ENCODE assay signal across 10 mouse cellular contexts in the genomic region with DNA sequence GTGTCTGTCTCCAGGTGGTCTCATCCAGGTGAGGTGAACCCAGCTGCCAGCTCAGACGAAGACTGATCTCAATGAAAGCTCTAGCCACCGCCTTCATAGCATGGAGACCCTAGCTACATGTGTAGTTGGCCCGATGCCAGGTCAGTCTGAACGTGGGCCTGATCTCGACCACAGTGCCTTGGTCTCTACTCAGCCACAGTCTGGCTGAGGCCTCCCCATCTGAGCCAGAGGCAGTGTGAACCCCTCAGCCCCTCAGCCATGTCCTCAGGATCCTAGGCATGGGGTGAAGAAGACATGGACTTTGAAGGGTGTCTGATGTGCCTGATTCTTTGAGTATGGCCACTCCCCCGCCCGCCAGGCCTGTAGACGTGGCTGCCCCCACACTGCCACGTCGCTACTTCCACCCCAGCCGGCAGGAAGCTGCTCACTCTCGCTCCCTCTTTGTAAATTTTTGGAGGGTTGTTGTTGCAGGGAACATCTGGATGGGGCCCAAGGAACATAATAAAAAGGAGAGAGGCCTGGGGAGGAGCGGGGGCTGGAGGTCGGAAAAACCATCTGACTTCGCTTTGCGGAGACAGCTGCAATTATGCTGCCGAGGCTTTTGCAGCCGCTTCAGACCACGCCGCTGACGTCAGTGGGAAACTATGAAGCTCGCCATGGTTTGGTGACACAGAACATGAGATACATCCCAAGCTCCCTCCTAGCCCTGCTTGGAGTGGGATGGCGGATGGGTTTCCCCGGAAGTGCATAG.
DNase-seq lines count a peak whose midpoint lies in the region; ATAC-seq and TF ChIP-seq lines count a peak whose summit lies in the region.
"Had no signal": no experiment of that assay in that cellular context is flagged by ENCODE, and none has a peak within 500 bp of the region (broad histone marks: within the 10 kb centered on the region; RNA-seq: fewer than 3 reads in every experiment).

No protein-coding gene starts in this region.

- no peak overlapping the region for H3K9ac ChIP-seq in midbrain, postnatal 0 days (replicated peaks; ENCODE audit: low read length, poor library complexity, severe bottlenecking)
- H3K9ac ChIP-seq in kidney, postnatal 0 days (ENCODE audit: low read depth, low read length) = no peak overlapping the region
- H3K9ac ChIP-seq: liver, embryonic 14.5 days had no signal

- no peak overlapping the region for H3K4me3 ChIP-seq in midbrain, embryonic 10.5 days
- no peak overlapping the region for H3K4me3 ChIP-seq in midbrain, postnatal 0 days (ENCODE audit: low read depth, low read length)
- H3K4me3 ChIP-seq in kidney, postnatal 0 days (replicated peaks; ENCODE audit: low read depth, low read length) = no peak overlapping the region

- H3K9me3 ChIP-seq in midbrain, embryonic 10.5 days (replicated peaks) = no peaks in the 10 kb centered on the region
- H3K9me3 ChIP-seq in midbrain, postnatal 0 days (ENCODE audit: low read length) = no peaks in the 10 kb centered on the region
- no peaks in the 10 kb centered on the region for H3K9me3 ChIP-seq in kidney, postnatal 0 days (replicated peaks; ENCODE audit: low read length)

- no peak for ATAC-seq in midbrain, postnatal 0 days (ENCODE audit: low FRiP score)
- ATAC-seq in kidney, postnatal 0 days (replicated peaks; ENCODE audit: low FRiP score, low read depth) = peak; percentile 57
- ATAC-seq: Patski had no signal

- no peaks in the 10 kb centered on the region; the same call in 1 of the 2 replicates for H3K27me3 ChIP-seq in midbrain, embryonic 10.5 days (ENCODE audit: low read depth, poor library complexity, severe bottlenecking)
- H3K27me3 ChIP-seq in midbrain, postnatal 0 days (ENCODE audit: insufficient read depth, low read length) = no peaks in the 10 kb centered on the region
- no peaks in the 10 kb centered on the region for H3K27me3 ChIP-seq in kidney, postnatal 0 days (ENCODE audit: insufficient read depth, low read length)
- H3K27me3 ChIP-seq: Patski had no signal

- WGBS in midbrain, embryonic 10.5 days = 83% methylated on average over 24 of the region's 24 CpGs
- 78% methylated on average over 24 of the region's 24 CpGs for WGBS in midbrain, postnatal 0 days
- WGBS in kidney, postnatal 0 days = 27% methylated on average over 24 of the region's 24 CpGs

- 0 out of 2 replicates have a peak overlapping the region, but pooled peaks have one; percentile 38 for H3K27ac ChIP-seq in midbrain, embryonic 10.5 days (replicated peaks)
- no peak overlapping the region for H3K27ac ChIP-seq in midbrain, postnatal 0 days (ENCODE audit: low read depth, low read length)
- H3K27ac ChIP-seq in kidney, postnatal 0 days = peak overlapping the region; percentile 84
- H3K27ac ChIP-seq: liver, embryonic 14.5 days had no signal

- no peaks in the 10 kb centered on the region for H3K36me3 ChIP-seq in midbrain, embryonic 10.5 days
- no peaks in the 10 kb centered on the region for H3K36me3 ChIP-seq in midbrain, postnatal 0 days (ENCODE audit: insufficient read depth, low read length)
- no peaks in the 10 kb centered on the region for H3K36me3 ChIP-seq in kidney, postnatal 0 days (ENCODE audit: insufficient read depth, low read length)

- no peak for DNase-seq in midbrain, embryonic 10.5 days (ENCODE audit: low spot score)
- DNase-seq in midbrain, postnatal 0 days (ENCODE audit: low spot score) = no peak
- DNase-seq in heart, adult 11 months = peak; percentile 99
- DNase-seq in kidney, postnatal 0 days (ENCODE audit: low spot score) = peak; percentile 95
- peak; percentile 58 for DNase-seq in ovary, postnatal 14 days (ENCODE audit: low spot score)
- no peak for DNase-seq in layer of hippocampus, postnatal 36 days
- no peak for DNase-seq in left cerebral cortex, adult 18-20 months (ENCODE audit: low spot score in 2 of 2)
- no peak for DNase-seq in left cerebral cortex, adult 9 months (ENCODE audit: low spot score in 2 of 2)

- TF ChIP-seq CTCF in midbrain, postnatal 0 days (IDR thresholded peaks at IDR 0.05) = no peak
- TF ChIP-seq CTCF in kidney, postnatal 0 days (IDR thresholded peaks at IDR 0.05; ENCODE audit: low read depth) = no peak

- peaks cover 10% of the 10 kb centered on the region; the same call in 1 of the 2 replicates for H3K4me1 ChIP-seq in midbrain, embryonic 10.5 days
- H3K4me1 ChIP-seq in midbrain, postnatal 0 days (ENCODE audit: insufficient read depth, low read length) = 0 out of 2 replicates have a peak, but pooled peaks cover 3% of the 10 kb centered on the region
- H3K4me1 ChIP-seq in kidney, postnatal 0 days (replicated peaks; ENCODE audit: insufficient read depth, low read length) = peaks cover 17% of the 10 kb centered on the region; the same call in 1 of the 2 replicates

- no peak overlapping the region for H3K4me2 ChIP-seq in midbrain, postnatal 0 days (ENCODE audit: low read depth, low read length, poor library complexity, severe bottlenecking)
- H3K4me2 ChIP-seq in kidney, postnatal 0 days (ENCODE audit: low read length) = 0 out of 2 replicates have a peak overlapping the region, but pooled peaks have one; percentile 6

Comparison
In these comparisons a context has a peak if more than half of its experiments do, and no peak if none do; other contexts are left out.
1. DNase-seq: peak in heart, adult 11 months (single experiment), kidney, postnatal 0 days (single experiment) and ovary, postnatal 14 days (single experiment); none in midbrain, embryonic 10.5 days (single experiment), midbrain, postnatal 0 days (single experiment), layer of hippocampus, postnatal 36 days (0 of 2), left cerebral cortex, adult 18-20 months (0 of 2) and left cerebral cortex, adult 9 months (0 of 2).